Mouse (Mus musculus) forebrain, embryonic 13.5 days (tissue): ENCODE measurements at regions not wholly inside any gene's neighbourhood (a gene's known extent, or its start where the extent isn't known, plus 50 kb on each side); places are given as distances from the start of the nearest gene placed in this dataset.
A peak's percentile ranks its signal among the peaks of the same experiment; 100 is the strongest.

Source experiments
- ATAC-seq: fragments of 200-750 bp; cut with Nextera tagmentation; 2 replicates; pipeline ENCODE4 v1.8.0; 2017
- H3K27ac ChIP-seq: fragments of 300-500 bp; sonication (generic); 2 replicates; pipeline ENCODE4 v1.5.1; 2015; ENCODE audit warnings: inconsistent platforms, mild to moderate bottlenecking, moderate library complexity
- H3K27me3 ChIP-seq: fragments of 300-500 bp; sonication (generic); 2 replicates; pipeline ENCODE4 v1.6.1; 2015; ENCODE audit warnings: mild to moderate bottlenecking, inconsistent platforms
- H3K36me3 ChIP-seq: fragments of 300-500 bp; sonication (generic); 2 replicates; pipeline ENCODE4 v1.6.1; 2015; ENCODE audit warnings: mild to moderate bottlenecking, inconsistent platforms; ENCODE audit not compliant: poor library complexity, severe bottlenecking
- H3K4me1 ChIP-seq: fragments of 300-500 bp; sonication (generic); 2 replicates; pipeline ENCODE4 v1.6.1; 2015; ENCODE audit warnings: inconsistent platforms
- H3K4me2 ChIP-seq: fragments of 300-500 bp; sonication (generic); 2 replicates; pipeline ENCODE4 v1.6.1; 2015; ENCODE audit warnings: inconsistent platforms, mild to moderate bottlenecking, moderate library complexity
- H3K4me3 ChIP-seq: fragments of 300-500 bp; sonication (generic); 2 replicates; pipeline ENCODE4 v1.5.1; 2015; ENCODE audit warnings: mild to moderate bottlenecking, inconsistent platforms
- H3K9ac ChIP-seq: fragments of 300-500 bp; sonication (generic); 2 replicates; pipeline ENCODE4 v1.6.1; 2015; ENCODE audit warnings: mild to moderate bottlenecking, inconsistent platforms
- H3K9me3 ChIP-seq: fragments of 300-500 bp; sonication (generic); replicated peaks from 2 replicates; pipeline ENCODE4 v1.6.1; 2016; ENCODE audit warnings: inconsistent platforms
- WGBS: fragments of 180-500 bp; shearing (Covaris S2); methylation state at CpG from one replicate; pipeline ENCODE4 v1.1.7; 2015; 5-methylcytosine and 5-hydroxymethylcytosine counted together

DNA sequence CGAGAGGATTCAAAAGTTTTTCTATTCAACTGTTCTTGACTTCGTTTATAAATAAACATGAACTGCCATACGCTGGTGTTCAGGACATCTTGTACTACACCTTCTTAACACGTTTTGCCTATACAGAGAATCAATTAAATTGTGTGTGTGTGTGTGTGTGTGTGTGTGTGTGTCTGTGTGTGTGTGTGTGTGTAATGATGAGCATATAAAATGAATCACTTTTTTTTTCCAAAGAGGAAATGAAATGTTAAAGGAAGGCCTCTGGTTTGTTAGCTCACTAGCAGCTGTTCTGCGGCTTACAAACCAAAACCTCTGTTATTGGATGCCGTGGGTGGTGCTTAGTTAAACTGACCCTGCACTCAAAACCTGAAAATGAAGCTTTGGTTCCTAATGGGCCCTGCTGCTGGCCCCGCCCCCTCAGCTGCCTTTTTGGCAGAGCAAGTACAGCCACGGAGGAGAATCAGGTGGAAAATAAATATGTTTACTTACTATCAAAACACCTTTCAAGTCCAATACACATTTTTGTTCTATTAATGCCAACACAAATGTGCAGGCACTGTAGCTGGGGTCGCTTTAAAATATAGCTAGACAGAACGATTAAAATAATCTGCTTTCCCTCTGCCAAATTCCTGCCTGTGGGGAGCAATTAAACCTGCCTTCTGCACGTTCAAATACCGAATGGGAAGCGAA lies 65.5 kb upstream of the Tmco5 start:
- Histone ChIP-seq H3K9ac (no peak overlapping the region), H3K4me1 (peaks cover 33% of the 10 kb centered on the region), H3K4me3 (no peak overlapping the region), H3K27ac (no peak overlapping the region), H3K27me3 (no peaks in the 10 kb centered on the region), H3K36me3 (no peaks in the 10 kb centered on the region), H3K9me3 (no peaks in the 10 kb centered on the region), H3K4me2 (no peak overlapping the region)
- ATAC-seq: peak; percentile 72
- 20% methylated on average over 13 of the region's 13 CpGs for WGBS

DNA sequence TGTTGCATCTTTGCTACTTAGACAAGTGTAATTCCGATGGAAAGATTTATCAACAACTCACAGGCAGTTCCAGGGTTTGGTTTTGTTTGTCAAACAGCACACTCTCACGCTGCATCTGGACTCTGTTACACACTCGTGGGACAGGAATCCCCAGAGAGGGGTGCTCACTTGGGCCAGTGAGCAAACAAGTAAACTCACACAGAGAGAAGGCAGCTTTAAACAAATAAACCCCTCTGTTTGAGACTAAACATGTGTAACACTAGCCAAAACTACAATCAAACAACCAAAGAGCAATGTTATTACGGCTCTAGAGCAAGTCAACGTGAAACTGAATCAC lies 65.0 kb upstream of the Tmco5 start:
- Histone ChIP-seq H3K9ac (no peak overlapping the region), H3K36me3 (no peaks in the 10 kb centered on the region), H3K4me2 (no peak overlapping the region), H3K4me3 (no peak overlapping the region), H3K9me3 (no peaks in the 10 kb centered on the region), H3K27me3 (no peaks in the 10 kb centered on the region), H3K27ac (no peak overlapping the region), H3K4me1 (peaks cover 37% of the 10 kb centered on the region)
- no peak for ATAC-seq
- 58% methylated on average over 5 of the region's 5 CpGs for WGBS

DNA sequence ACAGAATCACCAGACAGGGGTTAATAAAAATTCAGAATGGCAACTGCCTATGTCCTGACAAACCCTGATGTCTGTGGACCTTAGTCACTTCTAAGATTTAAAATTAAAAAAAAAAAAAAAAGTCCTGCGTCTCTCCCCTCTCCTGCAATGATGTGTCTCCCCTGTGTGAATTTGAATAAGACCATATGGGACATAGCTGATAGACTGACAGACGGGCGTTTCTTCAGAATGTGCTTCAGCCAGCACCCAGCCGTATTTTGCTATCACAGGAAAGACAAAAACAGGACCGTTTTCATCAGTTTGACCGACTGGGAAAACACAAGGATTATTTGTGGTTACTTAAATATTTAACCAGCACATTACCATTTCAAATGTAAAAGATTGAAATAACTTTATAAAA lies 61.4 kb upstream of the Tmco5 start:
- peaks cover 50% of the 10 kb centered on the region for H3K4me1 ChIP-seq
- no peak overlapping the region for H3K4me2 ChIP-seq
- H3K36me3 ChIP-seq: no peaks in the 10 kb centered on the region
- no peak overlapping the region for H3K4me3 ChIP-seq
- no peaks in the 10 kb centered on the region for H3K27me3 ChIP-seq
- ATAC-seq: peak; percentile 54; the same call in 1 of the 2 replicates
- H3K27ac ChIP-seq: no peak overlapping the region; the same call in 1 of the 2 replicates
- no peaks in the 10 kb centered on the region for H3K9me3 ChIP-seq
- no peak overlapping the region for H3K9ac ChIP-seq
- 53% methylated on average over 6 of the region's 6 CpGs for WGBS

DNA sequence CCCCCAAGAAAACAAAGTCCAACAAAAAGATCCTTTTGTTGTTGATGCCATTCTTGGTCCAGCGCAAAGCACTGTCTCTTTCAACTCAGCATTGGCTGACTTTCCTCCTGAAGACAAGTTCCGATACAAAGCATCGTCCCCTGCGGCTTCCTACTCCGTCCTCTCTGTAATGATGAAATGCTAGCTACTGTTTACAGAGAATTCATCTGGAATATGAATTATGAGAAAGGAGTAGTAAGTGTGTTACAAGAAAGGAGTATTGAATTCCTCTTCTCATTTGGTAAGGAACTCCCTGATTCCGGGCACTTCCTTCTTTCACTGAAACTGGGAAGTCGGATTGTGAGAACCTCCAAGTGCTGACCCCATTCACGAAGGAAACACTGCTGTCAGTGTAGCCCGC lies 60.9 kb upstream of the Tmco5 start:
- WGBS: 28% methylated on average over 9 of the region's 9 CpGs
- no peaks in the 10 kb centered on the region for H3K36me3 ChIP-seq
- H3K9ac ChIP-seq: peak overlapping the region; percentile 8; the same call in 1 of the 2 replicates
- H3K4me3 ChIP-seq: no peak overlapping the region
- H3K9me3 ChIP-seq: no peaks in the 10 kb centered on the region
- ATAC-seq: no peak
- H3K4me1 ChIP-seq: peaks cover 48% of the 10 kb centered on the region
- no peak overlapping the region; the same call in 1 of the 2 replicates for H3K27ac ChIP-seq
- no peak overlapping the region for H3K4me2 ChIP-seq
- H3K27me3 ChIP-seq: no peaks in the 10 kb centered on the region

DNA sequence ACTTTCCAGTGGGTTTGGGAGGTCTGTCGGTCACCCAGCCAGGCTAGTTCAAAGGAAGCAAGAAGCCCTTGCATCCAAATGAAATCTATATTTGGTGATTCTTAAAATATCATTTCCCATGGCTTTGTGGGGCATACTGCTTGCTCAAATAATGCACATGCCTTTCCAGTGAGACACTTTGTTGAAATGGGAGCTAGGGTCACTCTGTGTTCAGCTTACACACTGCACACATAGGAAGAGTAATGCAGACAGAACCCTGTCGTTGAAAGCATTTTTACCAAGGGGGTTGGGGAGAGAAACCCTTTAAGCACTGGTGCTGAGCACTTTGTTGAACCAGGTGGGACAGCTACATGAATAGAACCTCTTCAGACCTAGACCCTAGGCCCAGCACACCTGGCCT lies 59.9 kb upstream of the Tmco5 start:
- Histone ChIP-seq H3K27me3 (no peaks in the 10 kb centered on the region), H3K4me1 (peaks cover 39% of the 10 kb centered on the region), H3K9me3 (no peaks in the 10 kb centered on the region), H3K4me3 (no peak overlapping the region), H3K4me2 (no peak overlapping the region), H3K27ac (0 out of 2 replicates have a peak overlapping the region, but pooled peaks have one; percentile 14), H3K36me3 (no peaks in the 10 kb centered on the region), H3K9ac (no peak overlapping the region)
- no peak for ATAC-seq
- 49% methylated on average over 2 of the region's 2 CpGs for WGBS

DNA sequence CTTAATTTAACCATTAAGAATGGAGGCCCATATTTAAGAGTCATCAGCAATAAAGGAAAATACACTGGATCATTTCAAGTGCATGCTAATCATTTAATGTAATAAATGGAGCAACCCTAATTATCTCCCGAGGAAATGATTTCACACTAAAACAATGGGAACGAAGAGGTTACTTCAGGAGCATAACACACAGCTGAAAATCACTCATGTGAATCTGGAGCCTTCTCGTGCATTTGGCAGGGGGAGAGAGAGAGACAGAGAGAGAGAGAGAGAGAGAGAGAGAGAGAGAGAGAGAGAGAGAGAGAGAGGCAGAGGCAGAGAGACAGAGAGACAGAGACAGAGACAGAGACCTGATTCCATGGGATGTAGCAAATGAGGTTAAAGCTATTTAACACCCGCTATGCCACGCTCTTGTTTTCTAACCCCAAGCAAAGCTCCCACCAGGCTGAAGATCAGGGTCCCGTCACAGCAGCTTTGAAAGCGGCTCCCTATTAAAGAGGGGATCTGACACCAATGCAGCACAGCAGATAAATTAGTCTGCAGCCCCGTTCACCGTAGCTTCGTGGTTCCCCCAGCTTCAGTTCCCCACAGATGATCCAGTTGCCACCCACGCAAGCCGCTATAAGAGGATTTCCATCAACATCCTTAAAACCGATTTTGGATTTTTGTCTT lies 59.3 kb upstream of the Tmco5 start:
- peaks cover 37% of the 10 kb centered on the region for H3K4me1 ChIP-seq
- H3K27me3 ChIP-seq: no peaks in the 10 kb centered on the region
- H3K36me3 ChIP-seq: no peaks in the 10 kb centered on the region
- no peak for ATAC-seq
- WGBS: 26% methylated on average over 13 of the region's 13 CpGs
- H3K4me2 ChIP-seq: no peak overlapping the region
- H3K27ac ChIP-seq: 0 out of 2 replicates have a peak overlapping the region, but pooled peaks have one; percentile 14
- H3K9ac ChIP-seq: no peak overlapping the region
- H3K4me3 ChIP-seq: no peak overlapping the region
- no peaks in the 10 kb centered on the region for H3K9me3 ChIP-seq

DNA sequence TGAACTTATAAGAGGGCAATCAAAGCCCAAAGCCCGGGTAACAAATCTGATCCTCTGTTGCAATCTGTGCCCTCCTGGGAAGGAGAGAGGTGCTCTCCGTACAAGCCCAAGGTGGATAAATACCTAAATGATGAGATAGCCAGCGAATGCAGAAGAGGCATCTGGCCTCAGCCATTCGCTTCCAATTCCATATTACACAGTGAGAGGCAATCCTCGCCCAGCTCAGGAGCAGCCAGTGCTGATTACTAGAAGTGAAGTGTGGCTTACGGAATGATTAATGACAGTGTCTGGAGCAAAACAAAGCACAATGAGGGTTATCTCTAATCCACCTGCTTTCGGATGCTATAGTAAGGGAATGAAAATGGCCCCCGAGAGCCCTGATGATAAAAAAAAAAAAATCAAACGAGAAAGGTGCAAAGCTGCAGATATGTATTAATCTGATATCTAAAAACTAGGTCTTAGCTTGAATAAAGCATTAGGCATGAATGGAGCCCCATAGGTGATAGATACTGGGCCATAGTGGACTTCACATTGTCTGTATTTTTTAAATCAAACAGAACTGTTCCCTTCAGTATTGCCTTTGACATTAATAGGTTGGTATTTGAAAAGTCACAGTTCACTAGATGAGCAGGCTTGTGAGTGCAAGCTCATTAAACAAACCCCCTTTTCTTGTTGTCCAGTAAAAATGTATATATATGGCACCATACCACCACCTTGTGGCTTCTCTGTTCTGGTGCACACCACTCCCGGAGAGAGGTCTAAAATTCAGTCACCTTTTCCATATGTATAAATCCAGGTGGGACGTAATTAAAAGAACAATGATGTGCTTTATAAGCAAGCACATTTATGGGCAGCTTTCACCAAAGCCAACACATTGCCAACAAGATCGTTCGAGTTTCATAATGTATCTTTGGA lies 57.4 kb upstream of the Tmco5 start:
- no peaks in the 10 kb centered on the region for H3K9me3 ChIP-seq
- peak; percentile 66 for ATAC-seq
- no peak overlapping the region for H3K4me3 ChIP-seq
- H3K36me3 ChIP-seq: no peaks in the 10 kb centered on the region
- H3K27me3 ChIP-seq: no peaks in the 10 kb centered on the region
- H3K4me2 ChIP-seq: peak overlapping the region; percentile 8; the same call in 1 of the 2 replicates
- H3K4me1 ChIP-seq: peaks cover 37% of the 10 kb centered on the region
- WGBS: 49% methylated on average over 13 of the region's 13 CpGs
- H3K9ac ChIP-seq: no peak overlapping the region
- peak overlapping the region; percentile 42; the same call in 1 of the 2 replicates for H3K27ac ChIP-seq
